Mouse (Mus musculus) B cell, adult 2 months (primary cell): ENCODE results near the gene Olah.

Experiments
- DNase-seq, 2 experiments: peaks; one replicate each; pipeline ENCODE4 v3.0.0; 2022

Gene Olah

GRCm38 (mm10) chr2:3348422-3348821 is 48.6 kb downstream of the Olah start:
- no peak for DNase-seq

- peak; percentile 45 to 49 for DNase-seq
Observed at GRCm38 (mm10) chr2:3335611-3336301, 61.3 kb downstream of the Olah start, which contains the start of gene Acbd7. TSS of gene Acbd7 (plus strand) at chr2:3336168.

- no peak for DNase-seq
Observed at GRCm38 (mm10) chr2:3333761-3334160, 63.2 kb downstream of the Olah start.

- peak; percentile 99 for DNase-seq
Observed at GRCm38 (mm10) chr2:3332484-3333242, 64.3 kb downstream of the Olah start, which contains the start of gene Rpp38. TSS of gene Rpp38 (minus strand) at chr2:3332643.

- DNase-seq: no peak
Observed at GRCm38 (mm10) chr2:3332056-3332455, 65.0 kb downstream of the Olah start.

GRCm38 (mm10) chr2:3331071-3331703 is 65.8 kb downstream of the Olah start:
- DNase-seq: no peak

- peak; percentile 72 to 75 for DNase-seq
Observed at GRCm38 (mm10) chr2:3327351-3327750, 69.7 kb downstream of the Olah start.

- no peak for DNase-seq
Observed at GRCm38 (mm10) chr2:3326547-3326946, 70.5 kb downstream of the Olah start.

GRCm38 (mm10) chr2:3324381-3325130 is 72.5 kb downstream of the Olah start:
- no peak for DNase-seq

- DNase-seq: no peak
Observed at GRCm38 (mm10) chr2:3323132-3323531, 73.9 kb downstream of the Olah start.

- no peak for DNase-seq
Observed at GRCm38 (mm10) chr2:3305426-3306025, 91.5 kb downstream of the Olah start.

GRCm38 (mm10) chr2:3295826-3296225 is 101.2 kb downstream of the Olah start:
- no peak for DNase-seq

GRCm38 (mm10) chr2:3292170-3292569 is 104.8 kb downstream of the Olah start:
- DNase-seq: no peak
